Mouse (Mus musculus) heart, embryonic 14.5 days (tissue): ENCODE data around the gene Evpl. TPM values are rescaled to one million over a fixed set of nuclear protein-coding genes. Genes with fewer than 3 reads are reported as not detected.

Source experiments
- ATAC-seq: fragments of 200-750 bp; cut with Nextera tagmentation; 2 replicates; pipeline ENCODE4 v1.8.0; 2017; ENCODE audit warnings: low read depth, moderate TSS enrichment; ENCODE audit not compliant: insufficient number of reproducible peaks, insufficient read depth, low FRiP score
- H3K27ac ChIP-seq, 2 experiments: fragments of 200-500 bp in 1 of 2; fragments of 300-500 bp in 1 of 2; sonication (generic) in 1 of 2; replicated peaks in 1 of 2; 2 replicates each; pipeline ENCODE4 v1.5.1; 2012 to 2014; ENCODE audit warnings: low read depth in 2 of 2, low read length in 2 of 2, control low read depth in 1 of 2, mild to moderate bottlenecking in 1 of 2, mixed read lengths in 1 of 2; ENCODE audit not compliant: control insufficient read depth in 1 of 2, insufficient read depth in 1 of 2
- H3K27me3 ChIP-seq: fragments of 300-500 bp; sonication (generic); 2 replicates; pipeline ENCODE4 v1.6.1; 2014; ENCODE audit warnings: mild to moderate bottlenecking, low read length, control low read depth; ENCODE audit not compliant: control insufficient read depth, insufficient read depth
- H3K36me3 ChIP-seq: fragments of 300-500 bp; sonication (generic); 2 replicates; pipeline ENCODE4 v1.6.1; 2014; ENCODE audit warnings: mild to moderate bottlenecking, control low read depth, low read length, mixed read lengths; ENCODE audit not compliant: control insufficient read depth, insufficient read depth
- H3K4me1 ChIP-seq, 2 experiments: fragments of 200-500 bp in 1 of 2; fragments of 300-500 bp in 1 of 2; sonication (generic) in 1 of 2; 2 replicates each; pipeline ENCODE4 v1.6.1; 2012 to 2014; ENCODE audit warnings: low read length in 2 of 2, control low read depth in 1 of 2, mixed read lengths in 1 of 2; ENCODE audit not compliant: control insufficient read depth in 2 of 2, insufficient read depth in 2 of 2
- H3K4me2 ChIP-seq: fragments of 300-500 bp; sonication (generic); 2 replicates; pipeline ENCODE4 v1.6.1; 2014; ENCODE audit warnings: mild to moderate bottlenecking, low read length
- H3K4me3 ChIP-seq, 2 experiments: fragments of 200-500 bp in 1 of 2; fragments of 300-500 bp in 1 of 2; sonication (generic) in 1 of 2; 2 replicates each; pipeline ENCODE4 v1.5.1; 2012 to 2014; ENCODE audit warnings: low read length in 2 of 2, mild to moderate bottlenecking in 2 of 2, control low read depth in 1 of 2, low read depth in 1 of 2, moderate library complexity in 1 of 2; ENCODE audit not compliant: control insufficient read depth in 1 of 2, insufficient read depth in 1 of 2
- H3K9ac ChIP-seq: fragments of 300-500 bp; sonication (generic); 2 replicates; pipeline ENCODE4 v1.6.1; 2014; ENCODE audit warnings: mild to moderate bottlenecking, low read length
- H3K9me3 ChIP-seq: fragments of 300-500 bp; sonication (generic); 2 replicates; pipeline ENCODE4 v1.6.1; 2016; ENCODE audit warnings: low read length, control low read depth; ENCODE audit not compliant: control insufficient read depth
- WGBS: fragments of 180-500 bp; shearing (Covaris S2); extraction: QIAGEN DNeasy Blood & Tissue Kit; methylation state at CpG from one replicate; pipeline ENCODE4 v1.1.7; 2014; 5-methylcytosine and 5-hydroxymethylcytosine counted together
- polyA plus RNA-seq: library from polyadenylated mRNA; unstranded; fragments of >200 nt; fragmentation: Nextera tagmentation; extraction: Ambion mirVana; gene quantifications from 2 replicates; pipeline ENCODE4 v1.2.1, GENCODE M21; 2014

Evpl gene
- polyA plus RNA-seq, 1 experiment from 2014 or later, result 0.63 TPM

- Histone ChIP-seq H3K4me3 (no peak overlapping the region), H3K36me3 (peaks cover 87% of the 10 kb centered on the region), H3K27ac (no peak overlapping the region), H3K4me2 (no peak overlapping the region), H3K4me1 (peaks cover 2 to 12% of the 10 kb centered on the region in 2 experiments; a peak in 3 of 4 replicates), H3K9ac (no peak overlapping the region), H3K27me3 (no peaks in the 10 kb centered on the region), H3K9me3 (no peaks in the 10 kb centered on the region)
- no peak for ATAC-seq
- WGBS, result 95% methylated on average over 6 of the region's 6 CpGs
These were observed 30.4 kb upstream of the Evpl start for GRCm38 (mm10) chr11:116268313-116268712.

GRCm38 (mm10) chr11:116267637-116268036, 29.8 kb upstream of the Evpl start:
- Histone ChIP-seq H3K36me3 (peaks cover 94% of the 10 kb centered on the region), H3K4me2 (no peak overlapping the region)

GRCm38 (mm10) chr11:116265850-116266249, 28.0 kb upstream of the Evpl start:
- no peaks in the 10 kb centered on the region for H3K27me3 ChIP-seq
- no peak overlapping the region for H3K4me2 ChIP-seq
- peaks cover 95% of the 10 kb centered on the region for H3K36me3 ChIP-seq
- no peak overlapping the region for H3K9ac ChIP-seq
- no peak overlapping the region for H3K27ac ChIP-seq
- H3K9me3 ChIP-seq, result no peaks in the 10 kb centered on the region
- ATAC-seq, result no peak
- H3K4me3 ChIP-seq, result no peak overlapping the region
- WGBS, result 87% methylated on average over 4 of the region's 4 CpGs
- H3K4me1 ChIP-seq, result no peaks in the 10 kb centered on the region

More at GRCm38 (mm10) chr11:116267637-116268036, 29.8 kb upstream of the Evpl start:
- no peak for ATAC-seq
- Histone ChIP-seq H3K27ac (no peak overlapping the region), H3K4me1 (peaks cover 0 to 7% of the 10 kb centered on the region in 2 experiments; a peak in 3 of 4 replicates), H3K4me3 (no peak overlapping the region), H3K9ac (no peak overlapping the region), H3K9me3 (no peaks in the 10 kb centered on the region), H3K27me3 (no peaks in the 10 kb centered on the region)
- WGBS, result 85% methylated on average over 8 of the region's 8 CpGs

GRCm38 (mm10) chr11:116265352-116265751, 27.5 kb upstream of the Evpl start:
- no peak for ATAC-seq
- no peak overlapping the region for H3K9ac ChIP-seq
- no peaks in the 10 kb centered on the region for H3K4me1 ChIP-seq
- WGBS, result 86% methylated on average over 11 of the region's 11 CpGs
- no peak overlapping the region for H3K27ac ChIP-seq
- H3K4me2 ChIP-seq, result no peak overlapping the region
- no peaks in the 10 kb centered on the region for H3K9me3 ChIP-seq
- H3K4me3 ChIP-seq, result no peak overlapping the region
- H3K27me3 ChIP-seq, result no peaks in the 10 kb centered on the region
- peaks cover 97% of the 10 kb centered on the region for H3K36me3 ChIP-seq

- no peaks in the 10 kb centered on the region for H3K27me3 ChIP-seq
- H3K9me3 ChIP-seq, result no peaks in the 10 kb centered on the region
- H3K4me3 ChIP-seq, result no peak overlapping the region
- H3K27ac ChIP-seq, result no peak overlapping the region
- no peak; the same call in 1 of the 2 replicates for ATAC-seq
- WGBS, result 94% methylated on average over 7 of the region's 7 CpGs
- no peak overlapping the region for H3K9ac ChIP-seq
- H3K4me1 ChIP-seq, result no peaks in the 10 kb centered on the region
- H3K4me2 ChIP-seq, result no peak overlapping the region
- peaks cover 100% of the 10 kb centered on the region for H3K36me3 ChIP-seq
These were observed 22.4 kb upstream of the Evpl start for GRCm38 (mm10) chr11:116260259-116260658.

- no peaks in the 10 kb centered on the region for H3K4me1 ChIP-seq
- no peak overlapping the region for H3K4me2 ChIP-seq
- no peak for ATAC-seq
- H3K9ac ChIP-seq, result no peak overlapping the region
- H3K9me3 ChIP-seq, result no peaks in the 10 kb centered on the region
- no peak overlapping the region for H3K4me3 ChIP-seq
- no peak overlapping the region for H3K27ac ChIP-seq
- no peaks in the 10 kb centered on the region for H3K27me3 ChIP-seq
- WGBS, result 92% methylated on average over 8 of the region's 8 CpGs
- peaks cover 100% of the 10 kb centered on the region for H3K36me3 ChIP-seq
These were observed 21.6 kb upstream of the Evpl start for GRCm38 (mm10) chr11:116259461-116259860.

- H3K36me3 ChIP-seq, result peaks cover 100% of the 10 kb centered on the region
- no peak overlapping the region for H3K27ac ChIP-seq
- WGBS, result 81% methylated on average over 9 of the region's 9 CpGs
- H3K9ac ChIP-seq, result no peak overlapping the region
- H3K4me2 ChIP-seq, result no peak overlapping the region
- no peak overlapping the region for H3K4me3 ChIP-seq
- no peak for ATAC-seq
- H3K27me3 ChIP-seq, result no peaks in the 10 kb centered on the region
- H3K4me1 ChIP-seq, result peaks cover 5 to 6% of the 10 kb centered on the region in 2 experiments; a peak in 2 of 4 replicates
- no peaks in the 10 kb centered on the region for H3K9me3 ChIP-seq
These were observed 18.3 kb upstream of the Evpl start for GRCm38 (mm10) chr11:116255982-116256675.
